Mouse (Mus musculus) CD4-positive, CD25-positive, alpha-beta regulatory T cell, adult 2 months (primary cell): ENCODE results near the gene Wdr43.
A peak's percentile ranks its signal among the peaks of the same experiment; 100 is the strongest.
"Not testable (repeated sequence)": the region's sequence is repeated elsewhere in the genome, so short reads cannot be mapped to it uniquely, and the experiment has no call there.

ENCODE experiments used
- DNase-seq: peaks from one replicate; pipeline ENCODE4 v3.0.0-alpha.2; 2012; ENCODE audit warnings: low read depth, low spot score

The Wdr43 gene

DNA sequence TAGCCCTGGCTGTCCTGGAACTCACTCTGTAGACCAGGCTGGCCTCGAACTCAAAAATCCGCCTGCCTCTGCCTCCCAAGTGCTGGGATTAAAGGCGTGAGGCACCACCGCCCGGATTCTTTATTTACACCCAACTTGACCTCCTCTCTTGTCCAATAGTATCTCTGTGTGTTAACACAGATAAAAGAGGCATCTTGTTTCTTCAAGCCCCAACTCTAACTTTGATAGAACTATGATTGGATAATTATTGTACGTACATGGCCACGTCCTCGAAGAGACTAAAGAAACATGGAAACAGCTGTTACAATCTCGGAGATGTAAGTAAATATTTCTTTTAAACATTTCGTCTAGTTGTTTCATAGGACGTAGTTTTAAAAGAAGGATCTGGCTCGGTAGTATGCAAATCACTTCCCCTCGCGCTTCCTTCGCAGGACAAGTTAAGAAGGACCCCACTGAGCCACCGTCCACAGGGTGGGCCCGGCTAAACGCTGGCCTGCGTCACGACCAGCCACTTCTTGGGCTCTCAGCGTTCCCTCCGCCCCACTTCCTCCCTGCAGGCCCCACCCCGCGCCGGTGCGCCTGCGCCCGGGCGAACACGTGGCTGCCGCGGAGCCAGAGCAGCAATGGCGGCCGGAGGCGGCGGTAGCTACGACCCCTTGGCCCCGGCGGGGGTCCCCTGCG lies at the start of gene Wdr43:
Wdr43 (plus strand) TSS at position 258 of the 681 bp plus-strand sequence.
- DNase-seq: peak; percentile 98

DNA sequence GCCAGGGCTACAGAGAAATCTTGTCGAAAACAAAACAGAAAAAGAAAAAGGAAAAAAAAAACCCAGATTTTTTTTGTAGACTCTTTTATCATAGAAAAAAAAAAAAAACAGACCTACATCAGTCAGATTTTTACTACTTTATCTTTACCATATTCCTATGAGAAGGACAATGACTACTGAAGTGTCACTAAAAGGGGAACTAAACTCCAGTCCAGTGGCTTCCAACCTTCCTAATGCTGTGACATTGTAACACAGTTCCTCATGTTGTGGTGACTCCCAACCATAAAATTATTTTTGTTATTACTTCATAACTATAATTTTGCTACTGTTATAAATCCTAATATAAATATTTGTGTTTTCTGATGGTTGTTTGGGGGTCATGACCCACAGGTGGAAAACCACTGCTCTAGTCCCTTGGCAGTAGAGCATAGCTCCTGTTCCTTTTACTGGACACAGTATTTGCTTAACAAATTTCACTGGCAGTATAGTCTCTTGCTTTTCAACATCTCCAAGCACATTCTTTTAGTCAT lies 36.5 kb upstream of the Wdr43 start:
- no peak for DNase-seq

DNA sequence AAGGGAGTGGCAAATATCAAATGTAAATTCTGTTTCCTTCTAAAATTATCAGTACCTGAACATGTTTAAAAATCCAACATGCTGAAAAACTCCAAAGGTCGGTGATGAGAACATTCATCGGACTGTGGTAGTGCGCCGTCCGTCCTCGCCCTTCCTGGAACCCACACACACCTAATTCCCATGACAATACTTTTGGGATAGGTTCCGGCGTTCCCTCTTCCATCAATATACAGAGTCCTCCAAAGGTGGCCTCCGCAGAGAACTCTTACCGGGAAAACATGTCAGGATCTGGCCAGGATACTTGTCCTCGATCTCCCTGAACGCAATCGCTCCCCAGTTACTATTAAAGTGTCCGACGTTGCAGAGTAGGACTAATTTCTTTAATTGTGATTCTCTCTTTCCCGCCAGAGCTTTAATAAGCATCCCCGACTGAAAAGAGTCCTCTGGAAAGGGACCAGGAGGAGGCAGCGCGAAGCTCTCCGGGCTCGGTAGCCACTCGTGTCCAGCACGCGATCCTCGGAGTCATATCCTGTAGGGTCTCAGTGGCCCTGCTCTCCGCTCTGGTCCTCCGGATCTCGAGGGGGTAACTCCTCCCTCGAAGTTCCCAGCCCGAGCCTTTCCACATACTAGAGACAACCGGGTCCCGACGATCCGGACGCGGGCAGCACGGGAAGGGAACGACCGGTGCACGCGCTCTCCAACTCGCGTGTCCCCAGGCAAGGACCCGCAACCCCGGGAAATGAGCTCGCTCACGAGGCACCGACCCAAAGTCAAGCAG lies 17.6 kb upstream of the Wdr43 start:
- no peak for DNase-seq

DNA sequence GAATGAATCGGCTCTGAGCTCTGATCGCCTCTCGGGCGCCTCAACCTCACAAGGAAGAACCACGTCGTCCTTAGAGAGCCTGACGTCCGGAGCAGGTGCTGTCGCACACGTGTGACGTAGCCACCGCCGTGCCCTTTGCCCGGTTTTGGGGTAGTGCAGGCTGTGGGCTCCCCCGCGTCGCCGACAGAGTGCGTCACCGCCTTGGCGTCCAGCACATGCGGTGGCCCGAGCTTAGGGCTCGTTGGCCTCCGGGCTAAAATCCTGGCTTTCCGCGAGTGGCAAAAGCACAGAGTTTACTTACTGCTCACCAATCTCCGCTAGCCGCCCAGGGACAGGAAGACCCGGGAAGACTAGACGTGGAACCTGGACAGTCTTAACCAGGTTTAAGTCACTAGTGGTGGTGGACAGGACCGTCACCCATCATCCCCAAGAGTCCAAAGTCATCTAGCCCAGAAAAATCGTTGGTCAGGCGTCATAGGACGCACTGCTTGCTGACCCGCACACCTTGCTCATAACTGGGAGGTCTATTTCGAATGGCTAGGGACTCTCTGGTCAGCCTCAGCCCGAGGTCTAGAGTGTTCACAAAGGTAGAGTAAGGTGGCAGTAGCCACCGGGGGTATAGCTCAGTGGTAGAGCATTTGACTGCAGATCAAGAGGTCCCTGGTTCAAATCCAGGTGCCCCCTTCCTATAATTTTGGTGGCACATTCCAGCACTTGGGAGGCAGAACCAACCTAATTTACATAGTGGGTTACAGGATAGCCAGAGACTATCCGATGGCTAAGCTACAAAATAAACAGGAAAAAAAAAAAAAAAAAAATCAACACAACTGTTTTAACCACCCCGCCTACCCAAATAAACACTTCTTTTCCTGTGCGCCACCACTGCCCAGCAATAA lies 16.8 kb upstream of the Wdr43 start:
- DNase-seq: peak; percentile 94

DNA sequence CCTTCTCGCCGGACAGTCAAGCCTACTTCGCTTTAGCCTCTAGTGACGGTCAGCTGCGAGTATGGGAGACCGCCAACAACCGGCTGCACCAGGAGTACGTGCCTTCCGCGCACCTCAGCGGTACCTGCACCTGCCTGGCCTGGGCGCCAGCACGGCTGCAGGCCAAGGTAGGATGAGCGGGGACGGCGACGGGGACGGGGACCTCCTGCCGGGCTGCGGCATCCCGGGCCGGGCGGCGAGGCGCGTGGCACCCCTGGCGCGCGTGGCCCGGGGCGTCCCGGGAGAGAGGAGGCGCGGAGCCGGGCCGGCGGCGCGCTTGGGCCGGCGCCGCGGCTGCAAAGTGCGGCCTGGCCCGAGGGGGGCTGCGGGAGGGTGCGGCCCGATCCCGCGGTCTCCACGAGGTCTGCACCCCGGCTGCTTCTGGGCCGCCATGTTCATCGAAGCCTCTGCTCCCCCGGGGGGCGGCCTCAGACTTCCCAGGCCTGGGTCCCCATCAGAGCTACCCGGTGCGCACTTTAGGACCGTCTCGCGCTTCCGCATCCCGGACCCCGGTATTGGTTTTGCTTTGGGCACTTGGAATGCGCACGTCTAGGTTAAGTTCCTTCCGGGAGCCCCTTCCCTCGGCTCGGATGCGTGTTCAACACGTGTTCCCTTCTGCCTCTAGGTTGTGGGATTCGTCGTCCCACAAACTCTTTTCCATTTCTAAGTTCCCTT lies 781 bp downstream of the Wdr43 start:
- peak; percentile 50 for DNase-seq

DNA sequence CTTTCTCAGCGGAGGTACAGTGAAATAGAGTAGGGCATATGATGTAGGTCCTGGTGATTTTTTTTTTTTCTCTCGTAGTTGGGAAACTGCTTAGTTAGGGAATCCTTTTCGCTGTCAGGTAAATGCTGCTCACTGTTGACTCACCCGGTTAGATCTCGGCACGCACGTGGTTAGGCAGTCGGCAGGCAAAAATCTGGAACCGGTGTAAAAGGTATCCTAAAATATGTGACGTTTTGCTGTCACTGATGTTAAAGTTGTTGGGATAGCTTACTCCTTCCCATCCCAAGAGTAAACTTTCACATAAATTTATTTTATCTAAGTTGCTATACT lies 1.3 kb downstream of the Wdr43 start:
- DNase-seq: peak; percentile 44

DNA sequence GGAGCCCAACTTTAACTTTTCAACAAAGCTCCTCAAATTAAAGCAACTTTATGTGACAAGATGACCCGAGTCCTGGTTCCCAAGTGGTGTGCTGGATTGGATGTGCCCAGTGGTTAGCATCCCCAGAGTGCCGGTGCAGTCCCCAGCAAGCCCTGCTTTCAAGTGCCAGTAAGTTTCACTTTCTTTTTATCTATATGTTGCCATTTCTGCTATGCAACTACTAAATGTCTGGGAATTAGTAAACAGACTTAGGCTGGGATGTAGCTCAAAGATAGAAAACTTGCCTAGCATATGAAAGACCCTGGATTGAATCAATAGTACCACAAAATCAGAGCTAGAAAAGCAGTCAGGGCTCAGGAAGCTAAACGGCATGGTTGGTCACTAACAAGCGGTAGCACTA lies 2.3 kb downstream of the Wdr43 start:
- DNase-seq: peak; percentile 52

DNA sequence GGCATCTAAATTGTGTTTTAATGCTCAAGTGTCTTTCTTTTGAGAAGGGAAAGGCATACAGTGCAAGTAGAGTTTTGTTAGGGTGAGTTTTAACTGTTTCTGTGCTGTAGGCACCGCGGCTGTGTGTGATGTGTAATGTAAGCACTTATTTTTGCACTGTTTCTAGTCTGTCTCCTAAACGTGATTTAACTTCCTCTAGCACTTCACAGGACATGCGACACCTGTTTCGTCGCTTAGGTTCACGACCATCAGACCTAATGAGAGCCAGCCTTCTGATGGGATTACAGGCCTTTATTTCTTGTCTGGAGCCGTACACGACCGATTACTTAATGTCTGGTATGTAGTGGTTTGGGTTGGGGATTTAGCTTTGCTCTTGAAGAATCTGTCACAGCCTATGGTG lies 16.1 kb downstream of the Wdr43 start:
- DNase-seq: no peak

DNA sequence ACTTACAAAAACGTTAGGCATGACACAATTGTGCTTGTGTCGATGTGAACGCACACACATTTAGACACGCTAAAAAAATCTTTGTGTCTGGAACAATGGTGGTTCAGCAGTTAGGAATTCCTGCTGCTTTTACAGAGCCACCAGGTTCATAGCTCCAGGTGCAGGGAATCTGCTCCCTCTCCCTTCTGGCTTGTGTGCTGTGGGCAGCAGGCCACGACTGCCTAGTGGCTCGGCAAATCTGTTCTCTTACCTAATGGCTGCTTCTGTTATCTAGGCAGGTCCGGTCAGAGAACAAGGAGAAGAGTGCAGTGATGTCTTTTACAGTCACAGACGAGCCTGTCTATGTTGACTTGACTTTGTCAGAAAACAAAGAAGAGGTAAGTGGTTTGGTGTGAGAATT lies 17.7 kb downstream of the Wdr43 start:
- DNase-seq: no peak

DNA sequence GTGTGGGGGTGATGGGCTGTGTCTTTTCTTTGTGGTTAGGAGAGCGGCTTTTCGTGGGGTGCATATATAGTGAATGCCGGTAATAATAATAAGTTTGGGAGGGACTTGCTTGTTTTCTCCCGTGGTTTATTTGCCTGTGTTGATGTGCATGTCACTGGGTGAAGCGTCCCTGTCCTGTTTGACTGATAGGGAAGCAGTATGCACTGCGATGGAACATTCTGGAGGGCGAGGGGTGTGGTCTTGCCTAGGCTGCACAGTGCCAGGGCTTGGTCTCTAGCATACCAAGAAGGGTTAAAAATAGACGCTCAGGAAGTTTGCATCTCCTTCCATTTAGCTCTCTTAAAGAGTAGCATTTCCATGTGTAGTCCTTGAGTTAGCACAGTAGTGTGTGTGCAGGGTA lies 21.1 kb downstream of the Wdr43 start:
- no peak for DNase-seq

DNA sequence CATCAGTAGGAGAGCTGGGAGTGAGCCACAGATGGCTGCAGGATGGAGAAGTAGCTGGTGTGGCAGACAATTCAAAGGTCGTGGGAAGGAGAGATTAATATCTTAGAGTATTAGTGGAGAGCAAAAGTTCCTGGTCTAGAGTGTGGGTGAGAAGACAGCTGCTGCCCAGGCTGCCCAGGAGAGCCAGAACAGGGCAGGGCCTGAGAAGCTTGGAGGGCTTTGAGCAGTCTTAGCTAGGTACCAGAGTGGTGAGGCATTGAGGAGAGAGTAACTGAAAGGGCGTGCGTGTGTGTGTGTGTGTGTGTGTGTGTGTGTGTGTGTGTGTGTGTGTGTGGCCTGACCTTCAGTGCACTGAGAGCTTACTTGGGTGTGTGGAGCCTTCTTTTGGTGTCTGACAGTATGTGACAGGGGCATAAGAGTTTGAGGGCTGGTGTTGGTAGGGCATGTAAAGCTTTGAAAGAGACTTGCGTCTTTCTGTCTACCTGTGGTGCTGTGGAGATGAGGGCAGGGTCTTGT lies 22.1 kb downstream of the Wdr43 start:
- DNase-seq: no peak

DNA sequence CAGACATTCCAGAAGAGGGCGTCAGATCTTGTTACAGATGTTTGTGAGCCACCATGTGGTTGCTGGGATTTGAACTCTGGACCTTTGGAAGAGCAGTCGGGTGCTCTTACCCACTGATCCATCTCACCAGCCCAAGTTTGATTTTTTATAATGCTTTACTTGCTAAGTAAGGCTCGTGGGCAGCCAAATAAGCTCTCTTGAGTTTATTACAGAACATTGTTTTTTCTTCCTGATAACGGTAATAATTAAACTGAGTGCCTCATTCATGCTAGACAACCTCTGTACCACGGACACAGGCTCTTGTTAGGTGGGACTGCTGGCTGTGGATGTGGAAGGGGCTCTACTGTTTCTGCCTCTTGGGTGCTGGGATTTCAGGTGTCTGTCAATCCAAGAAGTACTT lies 23.4 kb downstream of the Wdr43 start:
- not testable (repeated sequence) for DNase-seq

DNA sequence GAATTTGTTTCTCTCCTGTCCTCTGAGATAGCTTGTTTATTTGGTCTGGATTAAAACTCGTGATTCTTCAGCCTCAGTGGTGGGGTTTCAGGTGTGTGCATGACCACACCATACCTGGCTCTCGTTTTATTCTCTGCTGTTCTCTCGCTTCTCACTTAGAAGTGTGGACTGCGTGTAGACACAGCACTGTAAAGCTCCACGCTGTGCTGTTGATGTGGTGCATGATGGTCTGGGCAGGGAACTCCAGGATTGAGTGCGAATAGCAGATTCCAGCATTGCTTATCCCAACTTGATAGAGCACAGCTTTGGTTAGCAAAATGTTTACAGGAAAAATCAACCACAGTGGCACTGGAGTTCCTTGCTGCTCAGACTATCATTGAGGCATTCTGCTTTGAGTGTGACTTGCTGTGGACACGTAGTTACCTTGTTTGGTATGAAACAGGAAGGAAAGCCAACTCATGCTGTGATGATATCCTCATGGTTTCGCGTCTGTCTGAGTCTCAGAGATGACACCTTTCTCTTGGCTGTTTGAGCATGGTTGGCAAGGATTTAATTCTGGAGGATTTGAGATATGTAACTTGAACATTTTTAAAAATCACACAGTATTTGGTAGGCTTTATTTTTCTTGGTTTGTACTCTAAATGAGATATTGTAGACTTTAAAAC lies 24.9 kb downstream of the Wdr43 start:
- DNase-seq: no peak

DNA sequence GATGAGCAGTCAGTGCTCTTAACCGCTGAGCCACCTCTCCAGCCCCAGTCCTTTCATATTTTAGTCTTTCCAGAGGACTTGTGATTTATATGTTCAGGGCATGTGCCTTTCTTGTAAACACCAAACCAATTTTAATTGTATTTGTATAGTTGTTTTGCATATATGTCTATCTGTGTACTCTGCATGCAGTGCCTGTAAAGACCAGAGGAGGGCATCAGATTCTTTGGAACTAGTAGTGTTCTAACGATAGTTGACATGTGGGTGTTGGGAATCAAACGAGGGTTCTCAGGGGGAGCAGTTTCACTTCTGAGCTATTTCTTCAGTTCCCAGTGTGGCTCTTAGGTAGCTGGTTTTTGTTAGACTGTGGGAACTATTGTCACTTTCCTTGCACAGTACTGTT lies 26.5 kb downstream of the Wdr43 start:
- DNase-seq: no peak

DNA sequence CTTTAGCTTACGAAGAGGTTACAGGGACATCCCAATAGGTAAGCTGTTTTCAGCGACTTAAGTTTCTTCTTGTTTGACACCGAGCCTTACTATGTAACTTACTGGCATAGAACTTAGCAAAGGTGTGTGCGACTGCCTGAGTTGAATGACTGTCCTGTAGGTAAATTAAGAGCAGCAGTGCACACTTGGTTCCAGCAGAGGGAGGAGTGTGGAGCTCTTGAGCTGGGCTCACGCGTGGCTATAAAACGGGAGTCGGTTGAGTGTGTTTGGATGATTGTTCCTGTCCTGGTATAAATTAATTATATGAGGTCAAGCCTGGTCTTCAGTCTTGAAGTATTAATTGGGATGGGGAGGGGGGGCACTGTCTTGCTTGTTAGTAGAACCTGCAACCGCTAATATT lies 34.3 kb downstream of the Wdr43 start:
- DNase-seq: no peak

DNA sequence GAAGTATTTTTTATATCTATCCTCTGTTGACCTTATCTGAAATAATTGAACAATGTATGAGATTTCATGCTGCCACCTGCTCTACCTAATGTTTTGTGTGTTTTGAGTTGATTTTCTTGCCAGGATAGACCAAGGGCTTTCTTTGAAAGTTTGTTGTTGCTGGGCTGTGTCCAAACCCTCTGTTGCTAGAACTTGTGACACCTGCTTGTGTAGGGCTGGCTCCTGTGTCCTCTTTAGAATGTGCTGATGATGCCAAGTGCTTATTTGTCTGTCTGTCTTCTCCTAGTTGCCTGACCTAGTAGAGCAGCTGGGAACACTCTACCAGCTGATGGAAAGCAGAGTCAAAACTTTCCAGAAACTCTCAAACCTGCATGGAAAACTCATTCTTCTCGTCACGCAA lies 36.8 kb downstream of the Wdr43 start:
- no peak for DNase-seq

DNA sequence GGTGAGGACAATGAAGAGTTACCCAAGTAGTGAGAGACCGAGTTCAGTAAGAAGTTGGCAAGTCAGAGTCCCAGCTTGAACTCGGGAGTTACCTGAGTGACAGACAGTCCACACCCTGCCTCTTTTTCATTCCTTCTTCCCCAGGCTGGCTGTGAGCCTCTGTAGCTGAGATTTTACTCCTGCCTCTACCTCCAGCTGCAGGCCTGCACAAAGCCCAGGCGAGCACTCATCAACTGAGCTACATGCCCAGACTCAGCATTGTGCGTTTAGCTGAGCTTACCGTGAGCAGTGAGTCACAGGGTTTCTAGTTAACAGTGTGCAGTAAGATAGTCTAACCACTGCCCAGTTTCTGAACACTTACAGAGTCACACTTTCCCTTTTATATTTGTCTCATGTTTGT lies 37.2 kb downstream of the Wdr43 start:
- no peak for DNase-seq

DNA sequence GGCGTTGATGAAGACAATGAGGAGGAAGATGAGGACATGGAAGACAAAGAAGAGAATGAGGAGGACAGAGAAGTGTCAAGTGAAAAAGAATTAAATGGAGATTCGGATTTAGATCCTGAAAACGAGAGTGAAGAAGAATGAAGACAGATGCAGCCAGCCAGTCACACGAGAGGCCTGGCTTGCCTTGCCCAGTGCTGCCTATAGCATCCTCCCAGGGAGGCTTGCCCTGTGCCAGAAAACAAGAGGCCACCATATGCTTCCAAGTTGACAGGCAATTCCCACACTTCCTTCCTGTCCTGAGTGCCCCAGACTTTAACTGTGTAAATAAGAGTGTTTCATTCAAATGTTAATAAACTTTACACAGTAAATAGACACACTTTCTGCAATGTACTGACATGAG lies 41.8 kb downstream of the Wdr43 start:
- no peak for DNase-seq

DNA sequence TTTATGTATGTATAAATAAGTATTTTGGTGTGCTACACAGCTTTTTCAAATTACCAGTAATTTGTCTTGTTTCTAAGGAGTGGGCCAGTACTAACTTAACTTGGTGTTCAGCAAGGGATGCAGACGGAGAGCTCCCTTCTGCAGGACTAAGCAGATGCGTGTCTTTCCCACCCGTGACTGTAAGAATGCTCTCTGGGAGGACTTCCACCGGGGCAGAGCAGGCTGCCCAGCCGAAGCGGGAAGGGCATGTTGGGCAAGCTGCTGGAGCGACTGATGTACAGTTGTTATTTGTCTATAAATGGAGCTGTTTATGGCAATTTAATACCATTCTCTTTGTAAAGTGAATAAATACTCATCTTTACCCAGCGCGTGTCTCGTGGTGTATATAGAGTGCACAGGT lies 43.0 kb downstream of the Wdr43 start:
- no peak for DNase-seq

DNA sequence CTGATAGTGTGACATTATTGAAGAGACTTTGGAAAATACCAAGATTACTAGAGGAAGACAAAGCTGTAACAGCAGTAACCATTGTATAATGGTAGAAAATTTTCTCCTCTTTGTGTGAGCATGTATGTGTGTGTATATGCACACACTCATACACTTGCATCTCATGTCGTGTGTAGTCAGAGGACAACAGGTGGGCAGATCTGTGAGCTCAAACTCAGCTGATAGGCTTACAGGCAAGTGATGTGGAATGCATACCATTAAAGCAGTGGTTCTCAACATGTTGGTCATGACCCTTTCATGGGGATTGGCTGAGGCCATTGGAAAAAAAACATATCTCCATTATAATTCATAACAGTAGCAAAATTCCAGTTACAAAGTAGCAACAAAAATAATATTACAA lies 44.7 kb downstream of the Wdr43 start:
- DNase-seq: no peak

DNA sequence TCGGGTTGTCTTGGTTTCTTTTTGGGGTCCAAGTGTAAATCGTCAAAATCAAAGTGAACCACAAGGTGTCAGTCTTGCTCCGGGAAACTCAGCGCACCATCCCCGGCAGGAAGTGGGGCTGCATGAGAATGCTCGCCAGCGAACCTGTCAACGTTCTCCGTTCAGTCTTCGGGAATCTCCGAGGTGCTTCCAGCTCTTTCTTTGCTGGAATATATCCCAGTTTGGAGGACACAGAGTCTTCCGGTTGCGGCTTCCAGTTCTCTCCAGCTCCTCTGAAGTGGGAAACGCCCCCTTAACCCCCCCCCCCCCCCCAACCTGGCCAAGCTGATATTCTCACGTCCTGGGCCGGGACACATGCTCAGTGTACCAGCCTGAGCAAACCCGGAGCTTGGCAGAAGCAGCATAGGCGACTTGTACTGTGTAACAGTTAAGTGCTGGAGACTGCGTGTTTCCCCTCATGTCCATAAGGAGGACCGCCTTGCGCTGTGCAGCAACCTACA lies 47.1 kb downstream of the Wdr43 start:
- peak; percentile 79 for DNase-seq
